Mouse (Mus musculus) naive thymus-derived CD4-positive, alpha-beta T cell, adult 2 months (primary cell): ENCODE measurements around the gene Ddb1.

Experiments
- DNase-seq: peaks from one replicate; pipeline ENCODE4 v3.0.0-alpha.2; 2011; ENCODE audit warnings: low read depth

The Ddb1 gene

GRCm38 (mm10) chr19:10591659-10592377 lies 13.3 kb upstream of the Ddb1 start:
- DNase-seq, result no peak

DNA sequence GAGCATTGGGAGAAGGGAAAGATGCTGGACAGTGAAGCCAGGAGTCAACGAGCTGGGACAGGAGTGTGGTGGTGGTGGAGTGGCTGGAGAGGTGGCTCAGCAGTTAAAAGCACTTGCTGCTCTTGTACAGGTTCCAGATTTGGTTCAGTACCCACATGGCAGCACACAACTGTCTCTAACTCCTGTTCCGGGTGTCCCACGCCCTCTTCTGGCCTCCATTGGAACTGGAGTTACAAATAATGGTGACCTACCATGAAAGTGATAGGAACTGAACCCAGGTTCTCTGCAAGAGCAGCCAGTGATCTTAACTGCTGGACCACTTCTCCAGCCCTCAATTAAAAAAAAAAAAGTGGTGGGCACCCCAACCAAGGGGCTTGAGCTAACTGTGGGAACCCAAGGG lies 6.9 kb upstream of the Ddb1 start:
- DNase-seq, result peak; percentile 50

DNA sequence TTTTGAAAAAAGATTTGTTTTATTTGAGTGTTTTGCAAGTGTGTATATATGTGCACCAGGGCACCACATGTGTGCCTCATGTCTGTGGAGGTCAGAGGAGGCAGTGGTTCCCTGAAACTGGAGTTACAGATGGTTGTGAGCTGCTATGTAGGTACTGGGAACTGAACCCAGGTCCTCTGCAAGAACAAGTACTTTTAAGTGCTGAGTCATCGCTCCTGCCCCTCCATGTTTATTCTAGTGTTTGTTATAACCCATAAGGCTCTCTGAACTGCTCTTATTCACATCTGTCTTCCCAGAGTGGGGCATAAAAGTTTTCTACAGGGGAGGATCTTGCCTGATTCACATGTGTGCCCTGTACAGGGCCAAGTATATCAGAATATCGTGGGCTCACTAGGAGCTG lies 5.5 kb upstream of the Ddb1 start:
- no peak for DNase-seq

DNA sequence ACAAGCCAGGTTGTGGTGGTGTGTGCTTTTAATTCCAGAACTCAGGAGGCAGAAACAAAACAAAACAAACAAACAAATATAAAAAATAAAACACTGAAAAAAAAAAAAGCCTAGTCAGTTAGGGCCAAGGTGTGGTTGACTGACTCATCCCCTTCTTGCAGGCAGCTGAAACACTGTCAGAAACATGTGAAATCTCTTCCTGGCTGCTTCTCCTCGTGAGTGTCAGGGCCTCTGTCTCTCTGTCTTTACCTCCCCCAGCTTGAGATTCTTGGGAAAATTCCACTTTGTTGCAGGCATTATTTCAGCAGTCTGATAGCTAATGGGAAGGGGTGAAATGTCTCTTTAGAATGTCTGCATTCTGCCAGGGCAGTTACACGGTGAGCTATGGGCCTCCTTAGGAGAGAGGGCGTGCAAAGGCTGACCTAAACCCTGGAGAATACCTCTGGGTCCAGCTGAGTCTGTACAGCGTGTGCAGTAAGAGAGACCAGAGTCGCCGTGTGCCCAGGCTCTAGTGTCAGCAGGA lies 2.8 kb upstream of the Ddb1 start:
- no peak for DNase-seq

DNA sequence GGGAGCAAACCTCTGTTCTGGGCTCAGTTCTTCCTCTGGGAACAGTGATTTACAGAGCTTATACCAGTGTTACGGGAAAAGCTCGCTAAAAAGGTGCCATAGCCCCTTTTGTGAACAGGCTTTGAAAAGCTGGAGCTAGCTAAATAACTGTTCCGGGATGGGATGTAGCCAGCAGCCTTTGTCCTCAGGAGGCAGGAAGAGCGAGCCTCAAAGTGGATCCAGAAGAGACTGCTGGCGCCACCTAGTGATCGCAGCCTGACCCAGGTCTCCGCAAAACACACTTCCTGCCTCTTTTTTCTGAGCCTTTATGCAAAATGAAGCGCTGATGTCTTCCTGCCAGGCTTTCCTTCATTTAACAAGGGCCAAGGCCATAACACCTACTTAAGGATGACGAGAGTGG lies 2.3 kb upstream of the Ddb1 start:
- peak; percentile 94 for DNase-seq

- peak; percentile 32 for DNase-seq
Observed at GRCm38 (mm10) chr19:10603660-10604523, 1.2 kb upstream of the Ddb1 start.

- DNase-seq, result peak; percentile 44
Observed at GRCm38 (mm10) chr19:10604534-10604933, 593 bp upstream of the Ddb1 start.

- DNase-seq, result peak; percentile 22
Observed at GRCm38 (mm10) chr19:10605901-10606622, 935 bp downstream of the Ddb1 start.

GRCm38 (mm10) chr19:10608573-10609240 lies 3.6 kb downstream of the Ddb1 start:
- no peak for DNase-seq

DNA sequence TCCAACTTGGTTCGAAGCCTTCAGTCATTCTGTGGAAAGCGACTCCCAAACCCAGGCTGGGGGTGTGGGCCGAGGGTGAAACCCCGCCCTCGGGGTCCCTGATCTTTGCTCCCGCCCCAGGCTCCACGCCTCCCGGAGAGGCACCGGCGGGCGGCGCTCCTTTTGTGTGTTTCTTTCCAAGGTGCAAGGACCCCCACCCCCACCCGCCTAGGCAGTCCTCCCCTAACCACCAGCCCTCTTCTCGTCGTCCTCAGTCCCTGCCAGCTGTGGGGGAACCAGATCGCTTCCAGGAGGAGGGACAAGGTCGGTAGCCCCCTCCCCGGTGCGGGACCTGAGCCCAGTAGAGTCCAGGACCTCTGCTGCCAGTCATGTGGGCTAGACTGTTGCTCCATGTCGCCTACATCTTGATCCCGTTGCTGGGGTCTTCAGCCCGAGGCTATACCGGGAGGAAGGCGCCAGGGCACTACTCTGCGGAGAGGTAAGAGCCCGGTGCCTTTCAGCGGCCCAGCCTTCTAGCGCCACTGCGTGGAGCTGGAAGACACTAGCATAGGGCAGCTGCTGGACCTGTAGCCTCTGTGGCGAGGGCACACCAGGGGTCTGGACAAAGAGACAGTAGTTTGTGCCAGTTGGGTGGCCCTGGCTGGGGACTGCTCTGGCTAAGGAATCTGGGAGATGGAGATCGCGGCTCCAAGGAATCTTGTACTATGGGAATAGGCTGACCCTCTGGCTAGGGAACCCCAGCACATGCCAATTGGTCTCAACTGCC lies 29.2 kb downstream of the Ddb1 start, which contains the start of gene Vwce:
Gene Vwce (plus strand): TSS at position 108 of the 766 bp plus-strand sequence.
- DNase-seq, result peak; percentile 41

- DNase-seq, result peak; percentile 32
Observed at GRCm38 (mm10) chr19:10634872-10635318, 29.8 kb downstream of the Ddb1 start.

GRCm38 (mm10) chr19:10637840-10638239 lies 32.7 kb downstream of the Ddb1 start:
- no peak for DNase-seq

DNA sequence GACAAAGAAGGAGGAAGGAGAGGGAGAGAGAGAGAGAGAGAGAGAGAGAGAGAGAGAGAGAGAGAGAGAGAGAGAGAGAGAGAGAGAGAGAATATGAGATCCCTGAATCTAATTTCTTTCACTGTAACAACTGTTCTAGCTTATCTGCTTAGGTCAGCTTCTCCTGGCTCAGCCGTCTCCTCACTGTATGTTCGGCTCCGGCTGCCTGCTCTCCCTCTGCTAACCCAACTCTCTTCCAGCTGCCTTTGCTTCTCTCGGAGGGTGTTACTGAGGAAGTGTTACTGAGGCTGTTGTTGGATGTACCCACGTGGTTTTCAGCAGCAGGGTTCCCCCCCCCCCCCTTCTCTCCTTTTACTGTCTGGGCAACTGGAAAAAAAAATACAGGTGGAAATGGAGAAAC lies 35.0 kb downstream of the Ddb1 start:
- DNase-seq, result no peak

DNA sequence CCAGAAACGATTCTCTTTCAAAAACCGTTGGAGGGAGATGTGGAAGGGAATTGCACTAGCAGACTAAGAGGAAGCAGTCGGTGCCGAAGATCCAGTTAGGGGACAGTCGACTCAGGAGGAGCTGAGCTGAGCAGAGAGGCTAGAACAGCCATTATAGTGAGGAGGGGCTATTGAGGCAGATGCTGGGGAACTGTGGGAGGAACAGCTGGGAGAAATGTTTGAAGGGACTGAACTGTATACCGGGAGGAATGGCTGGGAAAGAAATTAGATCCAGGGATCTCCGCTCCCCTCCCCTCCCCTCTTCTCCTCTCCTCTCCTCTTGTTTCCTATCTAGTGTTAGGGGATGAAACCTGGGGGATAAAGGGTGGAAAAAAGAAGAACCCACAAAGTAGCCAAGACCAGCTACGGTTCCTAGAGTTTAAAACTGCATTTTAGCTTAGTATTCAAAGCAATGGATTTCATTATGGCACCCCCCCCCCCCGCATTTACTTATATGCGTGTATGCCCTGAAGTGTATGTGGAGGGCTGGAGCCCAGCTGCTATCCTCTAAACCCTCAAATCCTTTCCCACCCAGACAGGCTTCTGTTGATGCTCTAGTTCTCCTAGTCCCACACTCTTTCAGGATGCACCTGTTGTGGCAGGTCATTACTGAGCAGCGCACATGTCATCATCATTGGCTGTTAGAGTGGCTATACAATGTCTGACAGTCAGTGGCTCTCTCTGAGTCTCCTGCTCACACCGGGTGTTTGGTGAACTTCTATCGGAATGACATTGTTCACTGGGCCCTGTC lies 35.7 kb downstream of the Ddb1 start:
- no peak for DNase-seq

- no peak for DNase-seq
Observed at GRCm38 (mm10) chr19:10645616-10646015, 40.5 kb downstream of the Ddb1 start.

GRCm38 (mm10) chr19:10648156-10648555 lies 43.0 kb downstream of the Ddb1 start:
- DNase-seq, result peak; percentile 82

GRCm38 (mm10) chr19:10656058-10656457 lies 50.9 kb downstream of the Ddb1 start:
- no peak for DNase-seq

GRCm38 (mm10) chr19:10657742-10658141 lies 52.6 kb downstream of the Ddb1 start:
- DNase-seq, result no peak

- DNase-seq, result no peak
Observed at GRCm38 (mm10) chr19:10658406-10658805, 53.3 kb downstream of the Ddb1 start.

DNA sequence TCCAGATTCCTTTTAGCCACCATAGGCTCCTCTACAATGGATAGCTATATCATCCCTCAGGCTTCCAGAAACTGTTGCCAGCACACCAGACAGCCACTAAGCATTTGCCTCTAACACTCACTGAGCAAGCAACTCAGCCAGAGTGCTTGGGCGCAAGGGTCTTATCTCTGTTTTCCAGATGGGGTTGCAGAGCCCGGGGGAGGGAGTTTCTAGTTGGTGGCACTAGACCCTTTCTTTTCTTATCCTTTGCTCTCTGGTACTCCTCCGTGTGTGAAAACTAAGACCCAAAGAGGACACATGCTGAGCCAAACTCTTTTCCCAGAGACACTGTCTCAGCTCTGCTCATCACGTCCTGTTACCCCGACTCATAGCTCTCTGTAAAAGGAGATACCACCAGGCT lies 56.2 kb downstream of the Ddb1 start:
- DNase-seq, result no peak
